Mouse (Mus musculus) forebrain, postnatal 0 days (tissue): Measurements from ENCODE around the gene Aspg. TPM values are rescaled to one million over a fixed set of nuclear protein-coding genes. Genes with fewer than 3 reads are reported as not detected.
A peak's percentile ranks its signal among the peaks of the same experiment; 100 is the strongest.

Source experiments
- ATAC-seq: fragments of 200-750 bp; cut with Nextera tagmentation; 2 replicates; pipeline ENCODE4 v1.8.0; 2017; ENCODE audit warnings: mild to moderate bottlenecking, moderate library complexity
- DNase-seq: peaks from one replicate; pipeline ENCODE4 v3.0.0-alpha.2; 2015
- H3K27ac ChIP-seq: fragments of 300-500 bp; sonication (generic); 2 replicates; pipeline ENCODE4 v1.5.1; 2014; ENCODE audit warnings: low read depth, mild to moderate bottlenecking, antibody characterized with exemption, low read length, moderate library complexity, mixed read lengths
- H3K27me3 ChIP-seq: fragments of 300-500 bp; sonication (generic); 2 replicates; pipeline ENCODE4 v1.6.1; 2014; ENCODE audit warnings: mild to moderate bottlenecking, low read length, mixed read lengths; ENCODE audit not compliant: insufficient read depth
- H3K36me3 ChIP-seq: fragments of 300-500 bp; sonication (generic); 2 replicates; pipeline ENCODE4 v1.6.1; 2014; ENCODE audit warnings: mild to moderate bottlenecking, moderate library complexity; ENCODE audit not compliant: insufficient read depth
- H3K4me1 ChIP-seq: fragments of 300-500 bp; sonication (generic); 2 replicates; pipeline ENCODE4 v1.6.1; 2014; ENCODE audit warnings: antibody characterized with exemption; ENCODE audit not compliant: insufficient read depth
- H3K4me2 ChIP-seq: fragments of 300-500 bp; sonication (generic); 2 replicates; pipeline ENCODE4 v1.6.1; 2014; ENCODE audit warnings: low read depth, mild to moderate bottlenecking, moderate library complexity
- H3K4me3 ChIP-seq: fragments of 300-500 bp; sonication (generic); 2 replicates; pipeline ENCODE4 v1.5.1; 2014; ENCODE audit warnings: low read depth, low read length, mixed read lengths
- H3K9ac ChIP-seq: fragments of 300-500 bp; sonication (generic); 2 replicates; pipeline ENCODE4 v1.6.1; 2014; ENCODE audit warnings: mild to moderate bottlenecking
- H3K9me3 ChIP-seq: fragments of 300-500 bp; sonication (generic); 2 replicates; pipeline ENCODE4 v1.6.1; 2016; ENCODE audit warnings: low read length
- CTCF ChIP-seq: sonication (generic); IDR thresholded peaks from 2 replicates; pipeline ENCODE4 v1.5.1; 2016; ENCODE audit warnings: antibody characterized with exemption, control low read depth, low read depth
- WGBS: fragments of 180-500 bp; shearing (Covaris S2); extraction: QIAGEN DNeasy Blood & Tissue Kit; methylation state at CpG from one replicate; pipeline ENCODE4 v1.1.7; 2014; 5-methylcytosine and 5-hydroxymethylcytosine counted together
- polyA plus RNA-seq: library from polyadenylated mRNA; unstranded; fragments of >200 nt; fragmentation: Nextera tagmentation; extraction: Ambion mirVana; gene quantifications from 2 replicates; pipeline ENCODE4 v1.2.1, GENCODE M21; 2015
- total RNA-seq: library from RNA; depleted of rRNA; stranded (reverse); fragments of >200 nt; gene quantifications from 2 replicates; pipeline ENCODE4 v1.2.3, GENCODE M21; 2014

Aspg gene
- total and polyA plus RNA-seq, 2 experiments from 2014 or later, result 0.52 to 3.9 TPM

DNA sequence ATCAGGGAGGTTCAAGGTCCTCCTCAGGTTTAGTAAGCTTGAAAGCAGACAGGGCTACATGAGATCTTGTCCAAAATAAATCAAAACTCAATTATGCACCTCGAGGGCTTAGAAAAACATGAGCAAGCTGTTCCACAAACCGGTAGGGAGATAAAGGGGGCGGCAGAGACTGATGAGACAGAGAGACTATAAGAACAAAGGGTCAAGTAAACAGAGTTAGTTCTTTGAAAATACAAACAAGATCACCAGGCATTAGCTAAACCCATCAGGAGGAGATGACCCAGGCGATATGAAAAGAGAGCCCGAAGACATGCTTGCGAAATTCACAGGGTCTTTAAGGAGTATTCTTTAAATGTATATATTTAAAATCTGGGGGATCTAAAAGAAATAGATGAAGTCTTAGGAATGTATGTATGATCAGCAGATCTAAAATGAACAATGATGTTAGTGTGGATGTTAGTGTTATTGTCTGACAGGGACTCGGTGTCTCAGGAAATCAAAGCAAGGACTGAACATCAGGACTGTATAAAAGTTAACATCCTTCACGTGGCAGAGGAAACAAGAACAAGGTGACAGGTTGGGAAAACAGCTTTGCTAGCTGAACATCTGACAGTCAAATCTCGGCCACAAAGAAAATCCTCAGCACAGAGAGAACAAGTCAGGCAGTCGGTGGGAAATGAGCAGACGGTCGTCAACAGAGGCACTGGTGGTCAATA lies 17.7 kb upstream of the Aspg start:
- Histone ChIP-seq H3K4me3 (no peak overlapping the region), H3K9ac (no peak overlapping the region), H3K9me3 (no peaks in the 10 kb centered on the region), H3K4me2 (no peak overlapping the region), H3K27me3 (no peaks in the 10 kb centered on the region), H3K4me1 (0 out of 2 replicates have a peak, but pooled peaks cover 12% of the 10 kb centered on the region), H3K36me3 (no peaks in the 10 kb centered on the region), H3K27ac (no peak overlapping the region)
- TF ChIP-seq CTCF, result no peak
- ATAC-seq (no peak), DNase-seq (no peak)
- 66% methylated on average over 12 of the region's 12 CpGs for WGBS

DNA sequence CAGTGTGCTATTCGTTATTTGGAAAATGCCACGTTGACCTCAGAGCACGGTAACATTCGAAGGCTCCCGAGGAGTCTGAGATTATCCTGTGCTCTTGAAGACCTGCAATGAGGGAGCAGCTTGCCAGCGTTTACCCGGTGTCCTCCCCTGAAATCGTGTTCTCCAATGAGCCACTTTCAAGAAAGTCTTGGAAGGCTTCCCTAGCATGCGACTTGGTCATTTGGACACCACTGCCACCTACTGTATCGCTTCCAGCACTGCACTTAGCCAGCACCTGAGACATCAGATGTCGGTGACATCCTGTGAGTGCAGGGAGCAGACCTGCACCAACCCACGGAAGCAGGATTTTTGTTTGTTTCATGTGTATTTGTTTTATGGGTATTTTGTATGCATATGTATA lies 15.4 kb upstream of the Aspg start:
- Histone ChIP-seq H3K9me3 (no peaks in the 10 kb centered on the region), H3K27me3 (no peaks in the 10 kb centered on the region), H3K9ac (no peak overlapping the region), H3K27ac (no peak overlapping the region), H3K4me3 (no peak overlapping the region), H3K4me2 (peak overlapping the region; percentile 14; the same call in 1 of the 2 replicates), H3K4me1 (0 out of 2 replicates have a peak, but pooled peaks cover 10% of the 10 kb centered on the region), H3K36me3 (no peaks in the 10 kb centered on the region)
- TF ChIP-seq CTCF, result peak; percentile 93
- peak; percentile 86 for DNase-seq
- 7% methylated on average over 12 of the region's 12 CpGs for WGBS
- ATAC-seq, result peak; percentile 67; the same call in 1 of the 2 replicates

DNA sequence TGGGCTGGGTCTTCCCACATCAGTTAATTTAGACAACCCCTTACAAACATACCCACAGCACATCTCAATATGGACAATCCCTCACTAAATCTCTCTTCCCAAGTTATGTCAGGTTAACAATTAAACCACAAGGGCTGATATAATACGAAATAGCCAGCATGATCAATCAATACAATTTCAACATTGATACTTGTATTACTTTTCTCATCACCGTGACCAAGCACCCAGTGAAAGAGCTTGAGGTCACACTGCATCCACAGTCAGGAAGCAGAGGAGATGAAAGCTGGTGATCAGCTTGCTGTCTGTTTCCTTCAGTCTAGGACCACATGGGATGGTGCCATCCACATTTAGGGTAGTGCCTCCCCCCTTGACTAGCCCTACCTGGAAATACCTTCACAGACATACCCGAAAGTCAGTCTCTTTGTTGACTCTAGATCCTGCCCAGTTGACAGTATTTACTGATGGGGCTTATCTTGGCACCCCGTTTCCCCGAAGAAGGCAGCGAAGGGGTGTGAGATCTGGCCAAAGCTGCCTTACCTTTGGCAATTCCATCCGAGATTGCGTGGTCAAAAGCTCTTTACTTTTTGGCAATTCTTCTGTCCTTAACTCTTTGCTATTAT lies 12.1 kb upstream of the Aspg start:
- no peak overlapping the region for H3K9ac ChIP-seq
- H3K36me3 ChIP-seq, result no peaks in the 10 kb centered on the region
- no peak overlapping the region for H3K4me2 ChIP-seq
- no peak overlapping the region for H3K27ac ChIP-seq
- TF ChIP-seq CTCF, result no peak
- no peak for DNase-seq
- 86% methylated on average over 8 of the region's 8 CpGs for WGBS
- H3K4me1 ChIP-seq, result no peaks in the 10 kb centered on the region
- H3K9me3 ChIP-seq, result no peaks in the 10 kb centered on the region
- ATAC-seq, result no peak
- H3K27me3 ChIP-seq, result no peaks in the 10 kb centered on the region
- no peak overlapping the region for H3K4me3 ChIP-seq

DNA sequence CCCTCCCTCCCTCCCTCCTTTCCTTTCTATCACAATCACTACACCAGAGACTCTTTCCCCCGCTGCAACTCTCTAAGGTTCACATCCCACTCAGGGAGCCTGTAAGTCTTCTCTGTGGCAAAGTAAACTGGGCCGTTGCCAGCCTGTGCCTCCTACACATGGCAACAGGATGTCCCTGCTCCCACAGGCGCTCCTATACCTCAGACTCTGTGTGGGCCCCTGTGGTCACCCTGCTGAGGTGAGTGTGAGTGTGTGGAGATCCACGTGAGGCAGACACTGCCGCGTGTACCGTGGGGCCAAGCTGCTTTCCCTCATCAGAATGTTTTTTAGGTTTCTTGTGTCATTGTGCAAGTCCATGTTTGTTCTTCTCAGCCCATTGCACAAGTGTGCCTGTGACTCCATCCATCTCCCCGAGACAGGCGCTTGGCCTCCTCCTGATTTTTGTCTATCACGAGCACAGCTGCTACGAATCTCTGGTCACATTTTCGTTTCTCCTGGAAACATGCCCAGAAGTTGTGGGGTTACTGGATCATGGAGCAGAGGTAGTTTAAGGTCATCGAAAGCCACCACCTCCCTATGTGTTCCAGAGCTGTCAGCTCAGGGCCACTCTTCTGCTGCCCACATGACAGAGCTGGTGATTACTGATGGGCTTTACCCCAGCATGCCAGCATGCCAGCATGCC lies 10.3 kb upstream of the Aspg start:
- TF ChIP-seq CTCF, result no peak
- no peak overlapping the region for H3K4me2 ChIP-seq
- no peaks in the 10 kb centered on the region for H3K36me3 ChIP-seq
- H3K27ac ChIP-seq, result no peak overlapping the region
- no peak overlapping the region for H3K4me3 ChIP-seq
- WGBS, result 71% methylated on average over 13 of the region's 13 CpGs
- no peak for ATAC-seq
- no peak for DNase-seq
- H3K27me3 ChIP-seq, result no peaks in the 10 kb centered on the region
- no peak overlapping the region for H3K9ac ChIP-seq
- H3K9me3 ChIP-seq, result no peaks in the 10 kb centered on the region
- H3K4me1 ChIP-seq, result no peaks in the 10 kb centered on the region

DNA sequence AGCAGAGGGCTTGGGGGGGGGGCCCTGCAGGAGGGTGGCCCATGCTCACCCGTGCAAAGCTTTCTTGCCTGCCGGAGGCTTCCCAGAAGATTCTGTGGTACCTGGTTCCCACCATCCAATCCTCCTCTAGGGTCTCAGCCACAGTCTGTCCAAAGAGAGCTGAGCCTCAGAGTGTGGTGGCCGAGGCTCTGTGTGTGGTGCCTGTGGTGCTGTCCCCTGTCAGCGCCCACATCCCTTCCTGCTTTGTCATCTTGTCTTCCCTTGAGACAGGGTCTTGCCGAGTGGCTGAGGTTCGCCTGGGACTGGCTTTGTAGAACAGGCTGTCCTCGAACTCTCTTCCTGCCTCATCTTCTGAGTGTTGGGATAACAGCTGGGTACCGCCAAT lies 9.8 kb upstream of the Aspg start:
- Histone ChIP-seq H3K9me3 (no peaks in the 10 kb centered on the region), H3K27me3 (no peaks in the 10 kb centered on the region), H3K27ac (no peak overlapping the region), H3K4me3 (no peak overlapping the region), H3K4me1 (no peaks in the 10 kb centered on the region), H3K4me2 (no peak overlapping the region), H3K9ac (no peak overlapping the region), H3K36me3 (no peaks in the 10 kb centered on the region)
- no peak for DNase-seq
- no peak for ATAC-seq
- no peak for TF ChIP-seq CTCF
- 80% methylated on average over 8 of the region's 8 CpGs for WGBS

DNA sequence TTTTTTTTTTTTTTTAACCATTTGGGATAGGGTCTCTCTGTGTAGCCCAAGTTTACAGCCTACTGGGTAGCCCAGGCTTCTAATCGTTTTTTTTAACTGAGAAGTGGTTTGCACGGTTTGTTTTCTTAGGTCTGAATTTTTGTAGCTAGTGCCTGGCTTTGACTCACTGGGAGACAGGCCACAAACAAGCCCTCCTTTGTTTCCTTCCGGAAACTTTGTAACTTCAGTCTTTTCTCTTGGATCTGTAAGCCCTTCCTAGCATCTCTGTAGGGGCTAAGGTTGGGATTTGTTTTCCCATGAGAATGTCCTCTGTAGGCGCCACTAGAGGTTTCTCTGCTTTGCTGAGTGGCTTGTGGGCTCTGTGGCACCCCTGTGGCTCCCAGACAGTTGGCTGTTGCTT lies 6.4 kb upstream of the Aspg start:
- 47% methylated on average over 4 of the region's 4 CpGs for WGBS
- Histone ChIP-seq H3K27me3 (no peaks in the 10 kb centered on the region), H3K4me1 (no peaks in the 10 kb centered on the region), H3K36me3 (no peaks in the 10 kb centered on the region), H3K9ac (no peak overlapping the region), H3K27ac (no peak overlapping the region), H3K4me3 (no peak overlapping the region), H3K4me2 (no peak overlapping the region), H3K9me3 (no peaks in the 10 kb centered on the region)
- no peak for ATAC-seq
- no peak for TF ChIP-seq CTCF
- no peak for DNase-seq

DNA sequence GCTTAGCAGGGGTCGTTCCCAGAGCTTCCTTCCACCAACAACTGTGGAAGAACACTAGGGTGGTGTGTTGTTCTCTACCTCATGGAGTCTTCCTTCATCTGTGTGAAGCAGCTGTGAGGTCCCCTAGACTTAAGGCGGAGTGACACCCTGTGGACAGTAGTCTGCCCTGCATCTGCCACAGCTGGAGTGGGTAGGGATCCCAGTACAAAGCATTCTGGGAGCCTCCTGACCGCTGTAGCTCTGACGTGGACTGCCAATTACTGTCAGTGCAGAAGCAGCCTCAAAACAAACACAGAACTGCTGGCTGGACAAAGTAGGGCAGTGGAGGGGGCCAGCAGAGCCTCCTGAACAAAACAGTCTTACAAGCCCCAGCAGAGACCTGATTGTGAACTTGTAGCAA lies 5.4 kb upstream of the Aspg start:
- Histone ChIP-seq H3K4me1 (no peaks in the 10 kb centered on the region), H3K27ac (no peak overlapping the region), H3K9me3 (no peaks in the 10 kb centered on the region), H3K4me3 (no peak overlapping the region), H3K9ac (no peak overlapping the region), H3K27me3 (no peaks in the 10 kb centered on the region), H3K4me2 (no peak overlapping the region), H3K36me3 (no peaks in the 10 kb centered on the region)
- 52% methylated on average over 4 of the region's 4 CpGs for WGBS
- DNase-seq (no peak), ATAC-seq (peak; percentile 38; the same call in 1 of the 2 replicates)
- TF ChIP-seq CTCF, result peak; percentile 22; the same call in 1 of the 2 replicates
